Mouse (Mus musculus) liver, adult 2 months (tissue): Measurements from ENCODE around the gene March7.

ENCODE experiments used
- CTCF ChIP-seq: fragments of 200-500 bp; IDR thresholded peaks from 2 replicates; pipeline ENCODE4 v1.5.1; 2011; ENCODE audit warnings: low read depth, low read length, control low read depth
- POLR2A ChIP-seq: fragments of 200-500 bp; IDR thresholded peaks from 2 replicates; pipeline ENCODE4 v1.6.1; 2011; ENCODE audit warnings: low read length, control low read depth; ENCODE audit not compliant: insufficient read depth; ENCODE audit errors: extremely low read depth

- TF ChIP-seq CTCF (no peak), POLR2A (no peak)
Observed at GRCm38 (mm10) chr2:60171786-60172530, 37.7 kb upstream of the March7 start.
